ENCODE assay signal across 13 mouse cellular contexts in genomic region chr2:163439488-163439887, GRCm38 (mm10). TPM values are rescaled to one million over a fixed set of nuclear protein-coding genes. Genes with fewer than 3 reads are reported as not detected.
DNase-seq lines count a peak whose midpoint lies in the region; ATAC-seq lines count a peak whose summit lies in the region.
"Had no signal": no experiment of that assay in that cellular context is flagged by ENCODE, and none has a peak within 500 bp of the region (broad histone marks: within the 10 kb centered on the region; RNA-seq: fewer than 3 reads in every experiment).

No protein-coding gene starts in this region.

- peak overlapping the region; percentile 52; the same call in 1 of the 2 replicates for H3K4me2 ChIP-seq in embryonic facial prominence, embryonic 12.5 days (replicated peaks)
- peak overlapping the region; percentile 64 for H3K4me2 ChIP-seq in hindbrain, embryonic 12.5 days (replicated peaks)
- H3K4me2 ChIP-seq in midbrain, embryonic 14.5 days (ENCODE audit: low read length), result peak overlapping the region; percentile 75
- H3K4me2 ChIP-seq: liver, embryonic 15.5 days had no signal

- H3K9me3 ChIP-seq in embryonic facial prominence, embryonic 12.5 days, result no peaks in the 10 kb centered on the region
- no peaks in the 10 kb centered on the region for H3K9me3 ChIP-seq in hindbrain, embryonic 12.5 days (replicated peaks)
- no peaks in the 10 kb centered on the region for H3K9me3 ChIP-seq in midbrain, embryonic 14.5 days (ENCODE audit: control insufficient read depth, low read length)
- H3K9me3 ChIP-seq: embryonic facial prominence, embryonic 13.5 days; liver, embryonic 15.5 days had no signal

- H3K36me3 ChIP-seq in embryonic facial prominence, embryonic 12.5 days, result no peaks in the 10 kb centered on the region
- H3K36me3 ChIP-seq in hindbrain, embryonic 12.5 days, result no peaks in the 10 kb centered on the region
- 0 out of 2 replicates have a peak, but pooled peaks cover 6% of the 10 kb centered on the region for H3K36me3 ChIP-seq in midbrain, embryonic 14.5 days (ENCODE audit: control insufficient read depth, insufficient read depth, low read length)
- H3K36me3 ChIP-seq: embryonic facial prominence, embryonic 13.5 days; liver, embryonic 15.5 days had no signal

- 60% methylated on average over 1 of the region's 1 CpGs for WGBS in embryonic facial prominence, embryonic 12.5 days
- WGBS in hindbrain, embryonic 12.5 days, result 83% methylated on average over 1 of the region's 1 CpGs
- 76% methylated on average over 1 of the region's 1 CpGs for WGBS in midbrain, embryonic 14.5 days

- H3K9ac ChIP-seq in embryonic facial prominence, embryonic 12.5 days, result no peak overlapping the region
- peak overlapping the region; percentile 87 for H3K9ac ChIP-seq in hindbrain, embryonic 12.5 days
- H3K9ac ChIP-seq in midbrain, embryonic 14.5 days (replicated peaks; ENCODE audit: low read length), result peak overlapping the region; percentile 94
- H3K9ac ChIP-seq: embryonic facial prominence, embryonic 13.5 days; liver, embryonic 15.5 days had no signal

- H3K27me3 ChIP-seq in embryonic facial prominence, embryonic 12.5 days, result peaks cover 21% of the 10 kb centered on the region
- H3K27me3 ChIP-seq in hindbrain, embryonic 12.5 days, result peaks cover 10% of the 10 kb centered on the region
- no peaks in the 10 kb centered on the region for H3K27me3 ChIP-seq in midbrain, embryonic 14.5 days (ENCODE audit: control insufficient read depth, insufficient read depth, low read length)

- no peak for ATAC-seq in embryonic facial prominence, embryonic 12.5 days (ENCODE audit: insufficient number of reproducible peaks, insufficient read depth, low FRiP score, low TSS enrichment)
- ATAC-seq in hindbrain, embryonic 12.5 days (ENCODE audit: low FRiP score), result no peak
- ATAC-seq in midbrain, embryonic 14.5 days (ENCODE audit: low FRiP score, low TSS enrichment), result no peak
- ATAC-seq in erythroblast, adult 5-6 weeks (replicated peaks; ENCODE audit: low FRiP score, poor library complexity, severe bottlenecking), result no peak

- peaks cover 9% of the 10 kb centered on the region; the same call in 1 of the 2 replicates for H3K4me1 ChIP-seq in embryonic facial prominence, embryonic 12.5 days
- peaks cover 30% of the 10 kb centered on the region for H3K4me1 ChIP-seq in hindbrain, embryonic 12.5 days
- peaks cover 26% of the 10 kb centered on the region for H3K4me1 ChIP-seq in midbrain, embryonic 14.5 days (ENCODE audit: control insufficient read depth, insufficient read depth, low read length)
- H3K4me1 ChIP-seq: liver, embryonic 15.5 days had no signal

- intact Hi-C loops in gastrocnemius, postnatal 36 days (cut with DNase I), result no loop called here

- peak; percentile 57 for DNase-seq in brain, adult 2 months (ENCODE audit: low read depth, low spot score)
- DNase-seq in midbrain, embryonic 14.5 days, result no peak
- DNase-seq in gastrocnemius, postnatal 36 days, result no peak
- no peak for DNase-seq in kidney, adult 18-20 months
- DNase-seq: kidney, adult 2 months had no signal

- H3K4me3 ChIP-seq in embryonic facial prominence, embryonic 12.5 days, result no peak overlapping the region
- H3K4me3 ChIP-seq in hindbrain, embryonic 12.5 days, result peak overlapping the region; percentile 74
- peak overlapping the region; percentile 91 for H3K4me3 ChIP-seq in midbrain, embryonic 14.5 days (replicated peaks; ENCODE audit: low read depth, low read length)
- H3K4me3 ChIP-seq: liver, embryonic 15.5 days had no signal

- no peak overlapping the region for H3K27ac ChIP-seq in embryonic facial prominence, embryonic 12.5 days
- H3K27ac ChIP-seq in hindbrain, embryonic 12.5 days, result no peak overlapping the region
- H3K27ac ChIP-seq in midbrain, embryonic 14.5 days (replicated peaks; ENCODE audit: low read depth, low read length), result 0 out of 2 replicates have a peak overlapping the region, but pooled peaks have one; percentile 92
- H3K27ac ChIP-seq: embryonic facial prominence, embryonic 13.5 days; liver, embryonic 15.5 days; macrophage had no signal

RNA-seq across cellular contexts. Expression of gene Gdap1l1, which starts 1.2 kb away (rescaled TPM):
- 7.5 and 10.4 TPM in 2 replicates for polyA plus RNA-seq in embryonic facial prominence, embryonic 12.5 days (2016; fragmentation: Nextera tagmentation; extraction: Ambion mirVana)
- 68.7 and 70.1 TPM in 2 replicates for polyA plus RNA-seq in hindbrain, embryonic 12.5 days (2016; fragmentation: Nextera tagmentation; extraction: Ambion mirVana)
- 135 and 150 TPM in 2 replicates for polyA plus RNA-seq in midbrain, embryonic 14.5 days (2014; fragmentation: Nextera tagmentation; extraction: Ambion mirVana)
- not detected in 2 replicates for total RNA-seq in erythroblast, adult 5-6 weeks (2015; ENCODE audit: low replicate concordance)
- total RNA-seq in erythroblast, adult 5-6 weeks (2017; ENCODE audit: low replicate concordance), result not detected in 2 replicates
- not detected for total RNA-seq in gastrocnemius, postnatal 36 days (2021)

RNA-seq across cellular contexts. Expression of gene Oser1, which starts 15.0 kb away (rescaled TPM):
- polyA plus RNA-seq in embryonic facial prominence, embryonic 12.5 days (2016; fragmentation: Nextera tagmentation; extraction: Ambion mirVana), result 85.4 and 87.3 TPM in 2 replicates
- 67.9 and 70.8 TPM in 2 replicates for polyA plus RNA-seq in hindbrain, embryonic 12.5 days (2016; fragmentation: Nextera tagmentation; extraction: Ambion mirVana)
- 78.5 and 84.3 TPM in 2 replicates for polyA plus RNA-seq in midbrain, embryonic 14.5 days (2014; fragmentation: Nextera tagmentation; extraction: Ambion mirVana)
- 15.5 and 27.5 TPM in 2 replicates for total RNA-seq in erythroblast, adult 5-6 weeks (2015; ENCODE audit: low replicate concordance)
- 21.6 and 26.3 TPM in 2 replicates for total RNA-seq in erythroblast, adult 5-6 weeks (2017; ENCODE audit: low replicate concordance)
- total RNA-seq in gastrocnemius, postnatal 36 days (2021), result 10 to 100 TPM; 31.3 to 32.4 TPM

RNA-seq across cellular contexts. Expression of gene Fitm2, which starts 32.9 kb away (rescaled TPM):
- 10.7 and 11.0 TPM in 2 replicates for polyA plus RNA-seq in embryonic facial prominence, embryonic 12.5 days (2016; fragmentation: Nextera tagmentation; extraction: Ambion mirVana)
- polyA plus RNA-seq in hindbrain, embryonic 12.5 days (2016; fragmentation: Nextera tagmentation; extraction: Ambion mirVana), result 13.0 and 13.1 TPM in 2 replicates
- polyA plus RNA-seq in midbrain, embryonic 14.5 days (2014; fragmentation: Nextera tagmentation; extraction: Ambion mirVana), result 13.0 and 13.6 TPM in 2 replicates
- total RNA-seq in erythroblast, adult 5-6 weeks (2015; ENCODE audit: low replicate concordance), result 0.21 TPM in 1 of 2 replicates, not detected in the other
- total RNA-seq in erythroblast, adult 5-6 weeks (2017; ENCODE audit: low replicate concordance), result 0.77 and 2.2 TPM in 2 replicates
- total RNA-seq in gastrocnemius, postnatal 36 days (2021), result 10 to 100 TPM; 70.2 to 84.3 TPM

RNA-seq across cellular contexts. Expression of gene Jph2, which starts 41.7 kb away (rescaled TPM):
- polyA plus RNA-seq in embryonic facial prominence, embryonic 12.5 days (2016; fragmentation: Nextera tagmentation; extraction: Ambion mirVana), result 1.5 TPM in 2 replicates
- 0.76 and 1.2 TPM in 2 replicates for polyA plus RNA-seq in hindbrain, embryonic 12.5 days (2016; fragmentation: Nextera tagmentation; extraction: Ambion mirVana)
- polyA plus RNA-seq in midbrain, embryonic 14.5 days (2014; fragmentation: Nextera tagmentation; extraction: Ambion mirVana), result 0.30 and 0.37 TPM in 2 replicates
- not detected in 2 replicates for total RNA-seq in erythroblast, adult 5-6 weeks (2015; ENCODE audit: low replicate concordance)
- total RNA-seq in erythroblast, adult 5-6 weeks (2017; ENCODE audit: low replicate concordance), result 0.14 TPM in 1 of 2 replicates, not detected in the other
- 100 to 1,000 TPM; 427 to 468 TPM for total RNA-seq in gastrocnemius, postnatal 36 days (2021)
- polyA plus RNA-seq: macrophage had no signal

RNA-seq across cellular contexts. Expression of gene R3hdml, which starts 52.6 kb away (rescaled TPM):
- not detected in 2 replicates for polyA plus RNA-seq in embryonic facial prominence, embryonic 12.5 days (2016; fragmentation: Nextera tagmentation; extraction: Ambion mirVana)
- not detected in 2 replicates for polyA plus RNA-seq in hindbrain, embryonic 12.5 days (2016; fragmentation: Nextera tagmentation; extraction: Ambion mirVana)
- polyA plus RNA-seq in midbrain, embryonic 14.5 days (2014; fragmentation: Nextera tagmentation; extraction: Ambion mirVana), result not detected in 2 replicates
- total RNA-seq in erythroblast, adult 5-6 weeks (2015; ENCODE audit: low replicate concordance), result not detected in 2 replicates
- total RNA-seq in erythroblast, adult 5-6 weeks (2017; ENCODE audit: low replicate concordance), result not detected in 2 replicates
- not detected for total RNA-seq in gastrocnemius, postnatal 36 days (2021)
- total RNA-seq: adrenal gland, postnatal 14 days had no signal
- polyA plus RNA-seq: embryonic facial prominence, embryonic 13.5 days; heart, embryonic 11.5 days; liver, embryonic 15.5 days; macrophage had no signal
